Mouse (Mus musculus) liver, adult 2 months (tissue): ENCODE measurements around the gene Rgma.

Experiments used
- CTCF ChIP-seq: fragments of 200-500 bp; IDR thresholded peaks from 2 replicates; pipeline ENCODE4 v1.5.1; 2011; ENCODE audit warnings: low read depth, low read length, control low read depth
- POLR2A ChIP-seq: fragments of 200-500 bp; IDR thresholded peaks from 2 replicates; pipeline ENCODE4 v1.6.1; 2011; ENCODE audit warnings: low read length, control low read depth; ENCODE audit not compliant: insufficient read depth; ENCODE audit errors: extremely low read depth

- TF ChIP-seq POLR2A (no peak), CTCF (no peak)
These were observed 14.6 kb downstream of the Rgma start for GRCm38 (mm10) chr7:73389871-73390294.
